Mouse (Mus musculus) embryonic fibroblast, embryonic 13.5 days (primary cell): Measurements from ENCODE around the gene Dpp4.

Source experiments
- CTCF ChIP-seq: IDR thresholded peaks from 2 replicates; pipeline ENCODE4 v1.5.1; 2011; ENCODE audit warnings: mild to moderate bottlenecking, control low read depth, low read length, moderate library complexity, borderline replicate concordance; ENCODE audit not compliant: insufficient read depth
- POLR2A ChIP-seq: IDR thresholded peaks from 2 replicates; pipeline ENCODE4 v1.6.1; 2011; ENCODE audit warnings: low read depth, mild to moderate bottlenecking, control low read depth, low read length, moderate library complexity

GRCm38 (mm10) chr2:62411211-62412080, 585 bp downstream of the Dpp4 start:
- no peak for TF ChIP-seq POLR2A
- TF ChIP-seq CTCF = no peak
